Mouse (Mus musculus) E14TG2a.4 (cell line): ENCODE measurements around the gene Cpvl.
A peak's percentile ranks its signal among the peaks of the same experiment; 100 is the strongest.

Experiments used
- H3K27me3 ChIP-seq: 2 replicates; pipeline ENCODE4 v1.6.1; 2014; ENCODE audit warnings: low read length, control low read depth; ENCODE audit not compliant: insufficient read depth
- H3K36me3 ChIP-seq: 2 replicates; pipeline ENCODE4 v1.6.1; 2014; ENCODE audit warnings: low read length, control low read depth; ENCODE audit not compliant: insufficient read depth
- H3K4me1 ChIP-seq: replicated peaks from 2 replicates; pipeline ENCODE4 v1.6.1; 2014; ENCODE audit warnings: low read depth, low read length, control low read depth
- H3K4me3 ChIP-seq: replicated peaks from 2 replicates; pipeline ENCODE4 v1.5.1; 2014; ENCODE audit warnings: mild to moderate bottlenecking, low read length
- H3K9me3 ChIP-seq: 2 replicates; pipeline ENCODE4 v1.6.1; 2014; ENCODE audit warnings: low read length, control low read depth
- CTCF ChIP-seq: conservative IDR thresholded peaks from 2 replicates; pipeline ENCODE4 v1.5.1; 2014; ENCODE audit warnings: low read length
- NANOG ChIP-seq: IDR thresholded peaks from 2 replicates; pipeline ENCODE4 v1.6.1; 2014; ENCODE audit warnings: borderline replicate concordance, low read length, mixed read lengths
- POU5F1 ChIP-seq: IDR thresholded peaks from 2 replicates; pipeline ENCODE4 v1.6.1; 2014; ENCODE audit warnings: low read length, borderline replicate concordance

Gene Cpvl

DNA sequence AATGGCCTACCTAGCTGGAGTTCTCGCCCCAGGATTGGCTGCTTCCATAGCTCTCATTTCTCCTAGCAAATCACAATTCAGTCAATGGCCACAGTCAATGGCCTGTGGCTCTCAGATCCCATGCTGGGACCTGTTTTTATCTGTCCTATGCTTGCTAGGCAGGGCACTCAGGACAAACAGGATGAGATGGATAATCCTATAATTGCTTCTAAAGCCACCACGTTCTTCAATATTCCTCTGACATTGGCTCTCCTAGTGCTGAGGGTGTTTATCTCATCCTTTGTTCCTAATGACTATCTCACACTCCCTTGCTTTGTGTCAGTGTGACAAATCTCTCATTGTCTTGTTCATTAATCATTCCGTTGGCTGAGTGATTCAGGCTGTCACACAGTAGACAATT, 39.5 kb downstream of the Cpvl start:
- Histone ChIP-seq H3K4me1 (no peaks in the 10 kb centered on the region), H3K27me3 (no peaks in the 10 kb centered on the region), H3K4me3 (no peak overlapping the region), H3K36me3 (no peaks in the 10 kb centered on the region), H3K9me3 (no peaks in the 10 kb centered on the region)
- TF ChIP-seq POU5F1, result no peak
- no peak for TF ChIP-seq NANOG
- TF ChIP-seq CTCF, result no peak

- H3K27me3 ChIP-seq, result no peaks in the 10 kb centered on the region
- H3K4me1 ChIP-seq, result no peaks in the 10 kb centered on the region
- H3K36me3 ChIP-seq, result no peaks in the 10 kb centered on the region
- no peaks in the 10 kb centered on the region for H3K9me3 ChIP-seq
- TF ChIP-seq NANOG, result no peak
- TF ChIP-seq POU5F1, result no peak
- no peak for TF ChIP-seq CTCF
- H3K4me3 ChIP-seq, result no peak overlapping the region
Measured at GRCm38 (mm10) chr6:53937143-53938134, 41.0 kb downstream of the Cpvl start.

DNA sequence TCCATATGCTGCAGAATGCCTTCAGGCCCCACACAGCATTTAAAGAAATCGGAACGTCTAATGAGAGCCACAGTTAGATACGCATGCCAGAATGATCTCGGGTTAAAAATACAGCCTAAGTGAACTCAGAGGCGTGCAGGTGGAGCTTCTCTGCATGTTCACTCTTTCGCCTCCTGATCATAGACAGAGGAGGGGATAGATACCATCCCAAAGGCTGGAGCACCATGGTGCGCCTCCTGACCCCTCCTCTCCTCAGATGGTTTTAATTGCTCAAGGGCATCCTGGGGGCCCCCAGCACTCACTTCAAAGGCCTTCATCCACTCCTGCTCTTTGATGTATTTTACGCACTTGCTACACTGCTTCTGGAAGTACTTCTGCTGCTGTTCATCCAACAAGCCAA, 46.9 kb downstream of the Cpvl start:
- H3K4me3 ChIP-seq, result no peak overlapping the region
- H3K4me1 ChIP-seq, result no peaks in the 10 kb centered on the region
- H3K9me3 ChIP-seq, result no peaks in the 10 kb centered on the region
- H3K36me3 ChIP-seq, result no peaks in the 10 kb centered on the region
- H3K27me3 ChIP-seq, result peaks cover 3% of the 10 kb centered on the region; the same call in 1 of the 2 replicates
- TF ChIP-seq POU5F1 (no peak), CTCF (no peak), NANOG (no peak)

DNA sequence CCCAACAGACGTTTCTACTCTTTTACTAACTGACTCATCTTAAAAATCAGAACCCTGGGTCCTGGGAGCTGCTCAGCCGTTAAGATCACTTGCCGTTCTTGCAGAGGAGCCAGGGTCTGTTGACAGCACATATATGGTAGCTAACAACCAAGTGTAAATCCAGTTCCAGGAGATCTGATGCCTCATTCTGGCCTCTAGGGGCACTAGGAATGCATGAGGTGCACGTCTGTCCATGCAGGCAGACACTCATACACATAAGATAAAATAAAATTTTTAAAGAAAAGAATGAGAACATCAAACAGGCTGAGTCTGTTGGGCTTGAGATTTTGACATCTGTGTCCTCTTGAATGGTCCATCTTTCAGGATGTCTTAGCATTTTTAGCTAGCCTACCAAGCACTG, 48.6 kb downstream of the Cpvl start:
- H3K4me1 ChIP-seq, result peaks cover 8% of the 10 kb centered on the region
- H3K4me3 ChIP-seq, result no peak overlapping the region
- peak; percentile 10 for TF ChIP-seq CTCF
- no peak for TF ChIP-seq NANOG
- TF ChIP-seq POU5F1, result no peak
- no peaks in the 10 kb centered on the region for H3K36me3 ChIP-seq
- H3K9me3 ChIP-seq, result no peaks in the 10 kb centered on the region
- H3K27me3 ChIP-seq, result peaks cover 3% of the 10 kb centered on the region; the same call in 1 of the 2 replicates

- no peak for TF ChIP-seq CTCF
- Histone ChIP-seq H3K9me3 (no peaks in the 10 kb centered on the region), H3K4me1 (peaks cover 16% of the 10 kb centered on the region), H3K4me3 (no peak overlapping the region), H3K36me3 (no peaks in the 10 kb centered on the region), H3K27me3 (peaks cover 3% of the 10 kb centered on the region; the same call in 1 of the 2 replicates)
Measured at GRCm38 (mm10) chr6:53926197-53926596, 52.3 kb downstream of the Cpvl start.

DNA sequence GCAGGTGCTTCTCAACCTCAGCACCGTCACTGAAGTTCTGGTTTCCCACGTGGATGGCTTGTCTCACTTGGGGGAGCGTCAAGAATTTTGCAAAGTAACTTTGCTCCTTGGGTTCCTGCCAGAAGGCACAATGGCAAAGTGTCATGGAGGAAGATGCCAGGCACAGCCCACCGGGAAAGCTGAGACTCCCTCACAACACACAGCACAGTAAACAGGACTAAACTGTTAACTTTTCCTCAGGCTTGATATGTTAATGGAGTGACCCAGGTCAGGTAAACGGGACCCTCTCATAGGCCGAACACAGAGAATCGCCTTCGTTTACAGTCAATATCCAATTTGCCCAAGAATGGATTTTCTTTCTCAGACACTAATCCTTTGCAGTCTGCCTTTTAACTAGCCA, 53.3 kb downstream of the Cpvl start:
- Histone ChIP-seq H3K4me1 (peaks cover 16% of the 10 kb centered on the region), H3K9me3 (no peaks in the 10 kb centered on the region), H3K27me3 (no peaks in the 10 kb centered on the region), H3K4me3 (no peak overlapping the region), H3K36me3 (no peaks in the 10 kb centered on the region)
- no peak for TF ChIP-seq POU5F1
- TF ChIP-seq CTCF, result no peak
- no peak for TF ChIP-seq NANOG

DNA sequence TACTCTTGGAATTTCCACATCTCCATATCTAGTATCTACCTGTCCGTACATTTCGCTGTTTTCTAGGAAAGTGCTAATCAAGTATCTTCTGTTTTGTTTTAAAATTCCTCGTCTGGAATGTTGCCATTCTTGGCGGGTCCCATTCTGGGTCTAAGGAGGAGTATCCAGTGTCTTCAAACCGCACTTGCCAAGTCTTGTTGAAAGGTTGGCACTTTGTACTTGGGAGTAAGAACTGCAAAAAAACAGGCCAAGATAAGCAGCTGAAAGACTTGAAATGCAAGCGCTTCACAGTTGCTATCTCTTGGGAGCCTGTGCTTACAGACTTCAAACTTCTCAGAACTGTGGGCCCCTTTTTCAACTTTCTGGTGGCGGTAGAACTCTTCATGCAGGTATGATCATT, 58.4 kb downstream of the Cpvl start:
- Histone ChIP-seq H3K9me3 (no peaks in the 10 kb centered on the region), H3K36me3 (no peaks in the 10 kb centered on the region), H3K4me1 (peaks cover 10% of the 10 kb centered on the region), H3K4me3 (no peak overlapping the region), H3K27me3 (no peaks in the 10 kb centered on the region)
- no peak for TF ChIP-seq NANOG
- TF ChIP-seq CTCF, result no peak
- TF ChIP-seq POU5F1, result no peak

GRCm38 (mm10) chr6:53917026-53917558, 61.4 kb downstream of the Cpvl start:
- Histone ChIP-seq H3K36me3 (no peaks in the 10 kb centered on the region), H3K4me1 (no peaks in the 10 kb centered on the region), H3K4me3 (no peak overlapping the region), H3K9me3 (no peaks in the 10 kb centered on the region), H3K27me3 (no peaks in the 10 kb centered on the region)
- TF ChIP-seq CTCF (no peak), POU5F1 (no peak), NANOG (no peak)

- Histone ChIP-seq H3K4me3 (no peak overlapping the region), H3K4me1 (no peaks in the 10 kb centered on the region), H3K36me3 (no peaks in the 10 kb centered on the region), H3K9me3 (no peaks in the 10 kb centered on the region), H3K27me3 (no peaks in the 10 kb centered on the region)
- TF ChIP-seq CTCF (no peak), POU5F1 (no peak), NANOG (no peak)
Measured at GRCm38 (mm10) chr6:53915347-53915746, 63.1 kb downstream of the Cpvl start.
